Mouse (Mus musculus): ENCODE data around the gene Nufip1.

- no peak for TF ChIP-seq CTCF (IDR thresholded peaks at IDR 0.05; ENCODE audit: borderline replicate concordance, insufficient read depth, low read length)
- TF ChIP-seq POLR2A (IDR thresholded peaks at IDR 0.05; ENCODE audit: low read depth, low read length): no peak
These were observed 47.6 kb downstream of the Nufip1 start for GRCm38 (mm10) chr14:76158192-76158785.

Measured in embryonic fibroblast, embryonic 13.5 days (primary cell).